Mouse (Mus musculus): Measurements from ENCODE around the gene Foxp1. TPM values are rescaled to one million over a fixed set of nuclear protein-coding genes. Genes with fewer than 3 reads are reported as not detected.

Foxp1 gene
- total and polyA plus RNA-seq, 3 experiments, result 16.1 to 42.0 TPM; not detected in 1

GRCm38 (mm10) chr6:99020570-99021444 is 501.7 kb downstream of the Foxp1 start:
- no peak overlapping the region for H3K4me3 ChIP-seq (ENCODE audit: control insufficient read depth in 1 of 2, insufficient read depth in 1 of 2, low read depth in 2 of 2, low read length in 2 of 2)
- H3K27ac ChIP-seq (ENCODE audit: control insufficient read depth, low read depth, low read length), result no peak overlapping the region
- peaks cover 9% of the 10 kb centered on the region; the same call in 1 of the 2 replicates for H3K79me2 ChIP-seq (ENCODE audit: control insufficient read depth, insufficient read depth, low read length, poor library complexity)
- H3K36me3 ChIP-seq (ENCODE audit: control insufficient read depth in 1 of 2, insufficient read depth in 2 of 2, low read length in 2 of 2), result peaks cover 0 to 10% of the 10 kb centered on the region in 2 experiments; a peak in 2 of 4 replicates
- no peak for TF ChIP-seq MEF2A (IDR thresholded peaks at IDR 0.05; ENCODE audit: extremely low read depth, insufficient replicate concordance, low read depth, low read length, poor library complexity, severe bottlenecking)
- TF ChIP-seq ZNF384 (IDR thresholded peaks at IDR 0.05; ENCODE audit: low read depth, low read length), result no peak
- TF ChIP-seq USF1 (IDR thresholded peaks at IDR 0.05; ENCODE audit: low read depth, low read length), result no peak
- TF ChIP-seq SMC3 (IDR thresholded peaks at IDR 0.05; ENCODE audit: low read depth, low read length), result no peak
- TF ChIP-seq TCF12 (IDR thresholded peaks at IDR 0.05; ENCODE audit: low read depth, low read length), result no peak
- TF ChIP-seq GABPA (IDR thresholded peaks at IDR 0.05; ENCODE audit: low read depth, low read length), result no peak
- TF ChIP-seq ZKSCAN1 (IDR thresholded peaks at IDR 0.05; ENCODE audit: low read depth, low read length), result no peak
- no peak for TF ChIP-seq POLR2A (IDR thresholded peaks at IDR 0.05; ENCODE audit: control insufficient read depth in 1 of 2, insufficient read depth in 1 of 2, low read depth in 1 of 2, low read length in 2 of 2, poor library complexity in 1 of 2)
- no peak for TF ChIP-seq POLR2AphosphoS5 (IDR thresholded peaks at IDR 0.05; ENCODE audit: borderline replicate concordance, low read depth, low read length)
- TF ChIP-seq MAX (IDR thresholded peaks at IDR 0.05; ENCODE audit: low read length), result no peak
- TF ChIP-seq BHLHE40 (IDR thresholded peaks at IDR 0.05; ENCODE audit: borderline replicate concordance, low read depth, low read length), result no peak
- TF ChIP-seq HCFC1 (IDR thresholded peaks at IDR 0.05; ENCODE audit: low read depth, low read length), result no peak
- no peak for TF ChIP-seq ZC3H11A (IDR thresholded peaks at IDR 0.05; ENCODE audit: low read depth, low read length)
- no peak for TF ChIP-seq KAT2A (conservative IDR thresholded peaks at IDR 0.05; ENCODE audit: low read depth, low read length)
- H3K9ac ChIP-seq (ENCODE audit: control insufficient read depth, low read depth, low read length, poor library complexity, severe bottlenecking), result no peak overlapping the region
- no peaks in the 10 kb centered on the region for H3K27me3 ChIP-seq (ENCODE audit: control insufficient read depth in 1 of 2, insufficient read depth in 2 of 2, low read length in 2 of 2)
- peaks cover 0 to 3% of the 10 kb centered on the region in 2 experiments; a peak in 1 of 4 replicates for H3K4me1 ChIP-seq (ENCODE audit: control insufficient read depth in 1 of 2, insufficient read depth in 2 of 2, low read length in 2 of 2)
- DNase-seq (ENCODE audit: low read depth, low spot score), result no peak
- no peaks in the 10 kb centered on the region for H3K9me3 ChIP-seq (replicated peaks; ENCODE audit: insufficient read depth, low read length)

GRCm38 (mm10) chr6:99019716-99020115 is 502.8 kb downstream of the Foxp1 start:
- no peaks in the 10 kb centered on the region for H3K27me3 ChIP-seq (ENCODE audit: control insufficient read depth in 1 of 2, insufficient read depth in 2 of 2, low read length in 2 of 2)
- H3K9ac ChIP-seq (ENCODE audit: control insufficient read depth, low read depth, low read length, poor library complexity, severe bottlenecking), result no peak overlapping the region
- H3K79me2 ChIP-seq (ENCODE audit: control insufficient read depth, insufficient read depth, low read length, poor library complexity), result peaks cover 7% of the 10 kb centered on the region; the same call in 1 of the 2 replicates
- H3K36me3 ChIP-seq (ENCODE audit: control insufficient read depth in 1 of 2, insufficient read depth in 2 of 2, low read length in 2 of 2), result peaks cover 0 to 4% of the 10 kb centered on the region in 2 experiments; a peak in 2 of 4 replicates
- TF ChIP-seq USF2 (IDR thresholded peaks at IDR 0.05; ENCODE audit: borderline replicate concordance in 1 of 2, insufficient read depth in 1 of 2, low read depth in 1 of 2, low read length in 2 of 2) (no peak), MYB (IDR thresholded peaks at IDR 0.05; ENCODE audit: low read depth, low read length) (no peak), SMC3 (IDR thresholded peaks at IDR 0.05; ENCODE audit: low read depth, low read length) (no peak), UBTF (IDR thresholded peaks at IDR 0.05; ENCODE audit: borderline replicate concordance, insufficient read depth, low read depth, low read length) (no peak), EP300 (IDR thresholded peaks at IDR 0.05; ENCODE audit: low read depth in 1 of 2, low read length in 2 of 2) (no peak), MXI1 (IDR thresholded peaks at IDR 0.05; ENCODE audit: low read depth, low read length) (no peak), E2F4 (IDR thresholded peaks at IDR 0.05; ENCODE audit: borderline replicate concordance, low read depth, low read length) (no peak), CHD1 (IDR thresholded peaks at IDR 0.05; ENCODE audit: low read depth, low read length) (no peak), TBP (IDR thresholded peaks at IDR 0.05; ENCODE audit: low read depth, low read length) (no peak), POLR2A (IDR thresholded peaks at IDR 0.05; ENCODE audit: control insufficient read depth in 1 of 2, insufficient read depth in 1 of 2, low read depth in 1 of 2, low read length in 2 of 2, poor library complexity in 1 of 2) (no peak), SIN3A (IDR thresholded peaks at IDR 0.05; ENCODE audit: low read length) (no peak), POLR2AphosphoS2 (IDR thresholded peaks at IDR 0.05; ENCODE audit: low read length) (no peak), MYC (IDR thresholded peaks at IDR 0.05; ENCODE audit: low read depth, low read length) (no peak), KAT2A (conservative IDR thresholded peaks at IDR 0.05; ENCODE audit: low read depth, low read length) (no peak), ETS1 (IDR thresholded peaks at IDR 0.05; ENCODE audit: low read depth, low read length) (no peak), POLR2AphosphoS5 (IDR thresholded peaks at IDR 0.05; ENCODE audit: borderline replicate concordance, low read depth, low read length) (no peak), BHLHE40 (IDR thresholded peaks at IDR 0.05; ENCODE audit: borderline replicate concordance, low read depth, low read length) (no peak), TCF12 (IDR thresholded peaks at IDR 0.05; ENCODE audit: low read depth, low read length) (no peak), MAFK (IDR thresholded peaks at IDR 0.05; ENCODE audit: borderline replicate concordance, low read depth, low read length) (no peak)
- no peak for DNase-seq (ENCODE audit: low read depth, low spot score)
- H3K9me3 ChIP-seq (replicated peaks; ENCODE audit: insufficient read depth, low read length), result no peaks in the 10 kb centered on the region
- no peaks in the 10 kb centered on the region for H3K4me1 ChIP-seq (ENCODE audit: control insufficient read depth in 1 of 2, insufficient read depth in 2 of 2, low read length in 2 of 2)
- no peak overlapping the region for H3K4me3 ChIP-seq (ENCODE audit: control insufficient read depth in 1 of 2, insufficient read depth in 1 of 2, low read depth in 2 of 2, low read length in 2 of 2)
- H3K27ac ChIP-seq (ENCODE audit: control insufficient read depth, low read depth, low read length), result no peak overlapping the region

Data from MEL (cell line).